Mouse (Mus musculus): ENCODE results near the gene 4930486L24Rik. TPM values are rescaled to one million over a fixed set of nuclear protein-coding genes. Genes with fewer than 3 reads are reported as not detected.

The 4930486L24Rik gene
- total RNA-seq, 2 experiments from 2014 or later, result 0.33 TPM; not detected in 1

Other genes with a start within 250 kb of the 4930486L24Rik start
- gene BC051665, start 78.1 kb downstream of the 4930486L24Rik start, total RNA-seq (2021), result not detected
- not detected for gene Ctsll3, start 61.6 kb downstream of the 4930486L24Rik start, total RNA-seq (2021)
- under 1 TPM; 0.15 to 0.64 TPM for gene Gm49392, start 32.4 kb upstream of the 4930486L24Rik start, total RNA-seq (2021)
- 1 to 10 TPM; 1.0 to 1.6 TPM for gene Ctla2b, start 33.0 kb upstream of the 4930486L24Rik start, total RNA-seq (2021)
- gene Tpbpb, start 40.4 kb upstream of the 4930486L24Rik start, total RNA-seq (2021), result not detected
- gene Gm49393, start 71.1 kb upstream of the 4930486L24Rik start, total RNA-seq (2021), result under 1 TPM in 1 of 2 experiments, not detected in 1; 0.74 TPM
- gene Gm49391, start 72.1 kb upstream of the 4930486L24Rik start, total RNA-seq (2021), result 1 to 10 TPM; 1.0 to 2.8 TPM
- gene Ctla2a, start 72.2 kb upstream of the 4930486L24Rik start, total RNA-seq (2021), result 10 to 100 TPM; 30.3 to 32.3 TPM
- gene Tpbpa, start 77.5 kb upstream of the 4930486L24Rik start, total RNA-seq (2021), result not detected
- not detected for gene Ctsj, start 141.5 kb upstream of the 4930486L24Rik start, total RNA-seq (2021)
- gene Ctsq, start 176.2 kb upstream of the 4930486L24Rik start, total RNA-seq (2021), result not detected